Mouse (Mus musculus): ENCODE data around the gene Gm14214.

Gene Gm14214

GRCm38 (mm10) chr2:154730841-154731240 is 39.0 kb downstream of the Gm14214 start:
- in situ Hi-C loops (cut with MboI), result no loop called here

- in situ Hi-C loops (cut with MboI), result no loop called here
Observed at GRCm38 (mm10) chr2:154729737-154730136, 40.1 kb downstream of the Gm14214 start.

- in situ Hi-C loops (cut with MboI), result no loop called here
Observed at GRCm38 (mm10) chr2:154723473-154723872, 46.4 kb downstream of the Gm14214 start.

- in situ Hi-C loops (cut with MboI), result no loop called here
Observed at GRCm38 (mm10) chr2:154720315-154720714, 49.5 kb downstream of the Gm14214 start.

Measured in mature B cell (primary cell).